Mouse (Mus musculus): ENCODE measurements at regions not wholly inside any gene's neighbourhood (a gene's known extent, or its start where the extent isn't known, plus 50 kb on each side); places are given as distances from the start of the nearest gene placed in this dataset.
A peak's percentile ranks its signal among the peaks of the same experiment; 100 is the strongest.

DNA sequence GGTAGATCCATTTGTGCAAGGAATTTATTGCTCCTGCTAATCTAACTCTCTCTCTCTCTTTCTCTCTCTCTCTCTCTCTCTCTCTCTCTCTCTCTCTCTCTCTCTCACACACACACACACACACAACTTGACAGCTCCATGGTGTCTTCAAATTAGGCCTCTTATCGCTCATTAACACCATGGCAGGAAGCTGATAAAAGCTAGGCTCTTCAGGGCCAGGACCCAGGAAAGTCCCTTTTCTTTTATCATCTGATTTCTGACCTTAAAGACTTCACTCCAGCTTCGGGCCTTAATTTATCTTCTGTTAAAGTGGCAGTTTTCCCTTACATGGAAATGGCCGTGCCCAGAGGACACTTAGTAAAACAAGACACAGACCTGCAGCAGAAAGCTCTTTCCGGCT, 178.4 kb upstream of the Bmp2 start:
- DNase-seq, result no peak

DNA sequence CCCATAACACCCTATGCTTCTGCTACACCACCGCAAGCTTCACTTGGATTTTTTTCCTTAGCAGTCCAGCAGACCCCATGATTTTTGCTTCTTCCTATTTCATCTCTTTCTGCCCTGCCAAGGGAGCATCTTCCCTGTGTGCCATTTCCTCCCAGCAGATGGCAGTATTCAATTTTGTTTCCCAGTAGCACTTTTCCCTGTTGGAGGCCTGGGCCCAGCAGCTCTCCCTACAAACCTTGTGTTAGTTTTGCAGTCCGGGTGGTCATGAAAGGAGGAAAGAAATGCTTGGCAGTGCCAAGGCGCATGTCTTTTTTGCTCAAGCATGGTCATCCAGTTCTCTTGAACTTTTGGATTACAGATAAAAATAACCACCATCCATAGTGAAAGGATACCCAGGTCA, 170.9 kb upstream of the Bmp2 start:
- DNase-seq, result peak; percentile 53

DNA sequence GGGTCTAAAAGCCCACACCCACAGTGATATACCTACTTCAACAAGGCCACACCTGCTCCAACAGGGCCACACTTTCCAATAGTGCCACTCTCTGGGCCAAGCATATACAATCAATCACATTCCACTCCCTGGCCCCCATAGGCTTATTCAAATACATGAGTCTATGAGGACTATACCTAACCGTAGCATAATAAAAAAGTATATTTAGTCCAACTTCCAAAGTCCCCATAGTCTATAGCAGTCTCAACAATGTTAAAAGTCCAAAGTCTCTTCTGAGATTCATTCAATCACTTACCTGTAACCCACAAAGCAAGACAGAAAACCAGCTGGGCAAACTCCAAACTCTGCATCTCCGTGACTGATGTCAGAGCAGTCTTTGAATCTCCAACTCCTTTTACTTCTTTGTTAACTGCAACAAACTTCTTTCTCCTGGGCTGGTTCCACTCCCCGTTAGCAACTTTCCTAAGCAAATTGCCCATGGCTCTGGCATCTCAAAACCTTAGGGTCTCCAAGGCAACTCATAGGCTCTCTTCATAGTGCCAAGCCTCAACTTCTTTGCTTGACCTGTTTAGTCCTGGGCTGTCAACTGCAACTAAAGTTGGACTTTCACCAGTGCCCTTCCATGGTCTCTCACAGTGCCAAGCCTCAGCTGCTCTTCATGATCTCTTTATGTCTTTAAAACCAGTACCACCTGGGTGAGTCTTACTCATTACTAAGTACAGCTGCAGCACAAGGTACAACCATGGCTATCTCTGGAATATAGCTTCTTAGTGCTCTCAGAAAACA, 168.6 kb upstream of the Bmp2 start:
- no peak for DNase-seq

DNA sequence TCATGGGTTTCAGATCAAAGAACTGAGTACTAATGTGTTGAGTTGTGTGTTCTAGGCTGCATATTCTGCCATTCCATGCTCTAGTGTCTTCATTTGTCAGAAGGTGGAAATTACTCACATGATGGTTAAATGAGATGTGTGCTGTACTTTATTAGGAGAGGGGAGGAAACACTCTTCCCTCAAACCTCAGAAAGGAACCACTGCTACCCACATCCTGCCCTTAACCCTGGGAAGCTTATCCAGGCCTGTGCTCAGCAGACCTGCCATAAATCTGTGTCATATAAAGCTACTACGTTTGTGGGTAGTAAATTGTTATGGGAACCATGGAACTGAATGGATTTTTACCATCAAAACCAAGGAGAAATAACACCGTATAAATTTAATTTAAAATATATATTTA, 166.7 kb upstream of the Bmp2 start:
- DNase-seq, result no peak

DNA sequence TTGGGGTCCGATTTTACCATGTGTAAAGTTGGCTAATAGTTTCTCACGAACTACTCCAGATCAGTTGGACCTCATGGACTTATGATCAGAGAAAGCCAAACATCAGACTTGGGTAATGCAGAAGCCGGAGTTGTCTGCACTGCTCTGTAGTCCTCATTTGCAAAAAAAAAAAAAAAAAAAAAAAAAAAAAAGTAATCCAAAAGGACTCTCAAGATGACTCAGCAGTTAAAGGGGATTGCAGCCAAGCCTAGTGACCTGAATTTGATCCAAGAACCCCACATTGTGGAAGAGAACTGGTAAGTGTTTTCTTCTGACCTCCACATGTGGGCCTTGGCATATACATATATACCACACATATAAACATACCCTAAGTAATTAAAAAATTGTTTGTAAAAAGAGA, 164.6 kb upstream of the Bmp2 start:
- DNase-seq, result no peak

DNA sequence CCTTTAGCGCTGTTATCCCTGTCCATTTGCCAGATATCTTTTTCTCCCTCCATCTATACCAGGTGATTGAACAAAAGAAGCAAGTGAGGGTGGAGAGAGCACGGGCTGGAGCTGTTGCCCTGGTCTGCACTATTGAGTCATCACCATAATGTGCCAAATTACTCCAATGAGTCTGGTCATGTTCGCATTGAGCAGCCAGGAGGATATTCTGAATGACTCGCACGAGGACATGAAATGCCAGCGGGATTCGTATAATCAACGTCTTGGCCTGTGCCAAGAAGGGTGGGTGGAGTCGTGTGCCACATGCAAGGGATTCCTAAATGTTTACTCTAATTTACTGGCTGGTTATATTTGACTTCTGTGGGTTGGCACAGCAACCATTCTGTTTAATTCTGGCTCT, 159.7 kb upstream of the Bmp2 start:
- DNase-seq, result peak; percentile 10

DNA sequence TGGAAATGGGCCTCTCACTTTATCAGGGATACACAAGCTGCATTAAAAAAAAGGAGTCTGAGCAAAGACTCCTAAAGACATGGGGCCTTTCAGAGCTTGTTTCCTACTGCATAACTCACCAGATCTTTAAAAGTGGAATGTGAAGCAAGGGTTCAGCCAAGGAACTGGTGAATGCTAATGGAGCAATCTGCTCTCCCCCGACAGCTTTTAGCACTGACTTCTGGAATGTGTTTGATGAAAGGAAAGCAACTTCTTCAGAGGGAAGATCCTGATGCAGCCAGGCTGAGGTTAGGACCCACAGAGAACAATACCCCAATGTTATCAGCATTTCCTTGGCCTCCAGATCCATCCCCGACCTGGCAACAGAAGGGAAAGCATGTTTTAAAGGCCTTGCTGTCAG, 154.4 kb upstream of the Bmp2 start:
- DNase-seq, result peak; percentile 37

DNA sequence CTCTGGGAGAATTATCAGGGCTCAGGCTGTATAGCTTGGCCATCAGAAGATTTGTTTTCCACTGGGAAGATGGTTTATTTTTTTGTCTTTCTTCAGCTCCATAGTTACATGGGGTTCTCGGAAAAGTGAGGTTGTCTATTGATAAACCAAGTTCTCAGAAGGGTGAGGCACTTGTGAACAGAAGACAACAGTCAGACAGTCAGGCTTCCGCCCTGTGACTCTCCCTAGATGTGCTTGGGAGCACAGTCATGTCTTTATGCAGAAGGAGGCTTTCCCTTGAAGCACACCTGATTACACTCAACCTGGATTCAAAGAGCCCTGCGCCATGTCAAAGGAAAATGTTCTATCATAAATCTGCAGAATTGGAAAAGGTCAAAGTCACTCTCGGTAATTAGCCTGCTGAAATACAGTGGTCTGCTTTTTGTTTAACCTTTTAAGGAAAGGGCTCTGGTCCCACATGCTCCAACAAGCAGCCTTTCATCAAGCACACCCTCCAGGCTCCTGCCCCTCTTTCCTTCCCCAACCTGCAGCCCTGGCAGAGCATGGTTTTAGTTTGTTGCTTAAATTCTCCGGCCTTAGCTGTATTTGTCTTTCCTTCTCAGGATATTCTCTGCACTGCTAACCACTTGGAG, 152.8 kb upstream of the Bmp2 start:
- no peak for DNase-seq

DNA sequence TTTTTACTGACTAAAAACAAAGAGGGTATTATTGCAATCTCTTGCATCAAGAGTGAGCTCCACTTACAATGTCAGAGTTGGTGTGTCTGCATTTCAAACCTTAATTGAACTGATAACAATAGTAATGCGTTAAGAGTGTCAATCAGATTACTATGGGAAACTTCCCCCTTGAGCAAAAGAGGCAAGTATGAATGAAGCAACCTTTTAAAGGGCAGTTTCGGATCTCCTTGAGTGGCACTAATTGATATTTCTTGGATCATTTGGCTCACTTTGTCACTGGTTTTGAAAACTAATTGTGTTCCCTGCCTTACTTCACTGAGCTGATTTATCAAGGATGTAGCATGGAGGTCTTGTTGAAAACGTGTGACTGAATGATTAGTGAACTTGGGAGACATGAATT, 151.0 kb upstream of the Bmp2 start:
- DNase-seq, result no peak

DNA sequence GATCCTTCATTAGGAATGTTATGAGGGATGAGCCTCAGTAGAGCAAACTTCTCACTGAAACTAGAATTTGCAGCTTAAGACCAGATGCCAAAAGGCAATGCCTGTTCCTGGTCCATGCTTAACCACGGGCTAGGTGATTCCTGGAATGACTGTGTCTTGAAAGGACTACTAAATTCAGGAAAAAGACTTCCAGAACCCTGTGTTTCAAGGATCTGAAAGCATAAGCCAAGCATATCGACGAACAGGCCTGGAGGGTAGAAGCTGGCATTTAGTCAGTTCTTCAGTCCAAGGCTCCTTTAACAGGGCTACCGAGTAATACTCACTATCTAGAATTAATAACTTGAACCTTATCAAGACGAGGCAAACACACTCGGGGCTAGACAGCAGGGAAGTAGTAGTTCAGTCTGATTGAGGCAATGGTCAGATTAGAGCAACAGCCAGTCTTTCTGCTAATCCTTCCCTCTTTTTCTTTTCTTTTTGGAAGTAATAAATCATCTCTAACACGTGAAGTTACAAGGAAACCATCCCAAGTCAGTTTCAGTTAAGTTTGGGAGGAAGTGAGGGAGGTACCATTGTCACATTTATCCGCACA, 134.9 kb upstream of the Bmp2 start:
- no peak for DNase-seq

DNA sequence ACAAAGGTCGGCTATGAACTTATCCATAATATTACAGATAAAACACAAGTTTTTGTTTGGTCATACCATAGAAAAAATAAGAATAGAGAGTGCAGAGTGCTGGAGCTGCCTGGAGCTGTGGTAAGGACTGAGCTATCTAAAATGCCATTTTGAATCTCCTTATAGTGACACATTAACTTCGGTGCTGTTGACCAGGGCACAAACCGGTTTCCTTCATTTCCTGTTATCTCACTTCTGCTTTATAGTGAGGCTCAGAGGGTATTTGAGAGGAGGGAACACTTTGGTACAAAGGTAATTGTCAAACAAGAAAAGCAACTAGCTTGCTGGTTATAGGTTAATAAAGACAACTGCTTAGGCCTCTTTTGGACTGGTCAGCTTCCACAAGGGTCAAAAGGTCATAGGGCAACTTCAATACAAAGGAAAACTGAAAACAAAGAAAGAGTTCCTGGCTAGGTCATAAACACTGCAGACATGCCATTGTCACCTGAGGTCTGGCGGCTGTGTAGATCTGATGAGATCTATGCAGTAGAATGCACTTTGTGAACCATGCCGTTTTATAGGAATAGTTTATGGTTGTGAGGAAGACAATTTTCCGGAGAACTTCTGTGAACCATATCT, 132.2 kb upstream of the Bmp2 start:
- no peak for DNase-seq

DNA sequence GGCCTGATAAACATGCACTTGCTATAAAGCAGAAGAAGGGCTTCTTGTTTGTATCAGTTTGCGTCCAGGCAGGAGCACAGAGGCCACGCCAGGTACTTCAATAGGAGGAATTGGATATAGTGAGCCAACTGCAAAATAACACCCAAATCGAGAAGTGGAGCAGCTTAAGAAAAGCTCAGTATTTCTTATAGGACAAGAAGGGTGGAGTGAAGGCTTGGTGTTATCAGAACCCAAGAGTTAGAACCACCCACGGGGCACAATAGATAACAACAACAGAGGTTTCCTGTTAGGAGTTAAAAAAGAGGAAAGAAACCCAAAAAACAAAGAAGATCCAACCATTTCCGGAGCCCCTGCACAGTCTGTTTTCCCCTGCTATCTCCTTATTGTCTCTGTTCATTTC, 126.4 kb upstream of the Bmp2 start:
- DNase-seq, result no peak

DNA sequence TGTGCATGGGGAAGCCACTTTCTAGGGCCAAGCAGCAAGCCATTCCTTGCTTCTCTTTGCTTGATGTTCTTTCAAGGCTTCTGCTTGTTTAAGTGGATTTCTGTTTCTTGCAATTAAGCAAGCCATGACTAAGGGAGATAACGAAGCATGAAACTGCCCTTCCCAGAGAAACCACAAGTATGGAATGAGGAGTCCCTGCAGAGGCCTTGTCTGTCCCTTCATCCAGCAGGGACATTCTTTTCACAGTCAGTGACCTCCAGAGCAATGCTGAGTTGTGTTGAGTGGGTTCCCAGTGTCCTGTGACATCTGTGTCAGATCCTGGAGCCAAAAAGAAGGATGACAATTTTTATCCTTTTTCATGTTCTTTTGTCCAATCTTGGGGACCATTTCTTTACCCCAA, 124.9 kb upstream of the Bmp2 start:
- DNase-seq, result no peak

DNA sequence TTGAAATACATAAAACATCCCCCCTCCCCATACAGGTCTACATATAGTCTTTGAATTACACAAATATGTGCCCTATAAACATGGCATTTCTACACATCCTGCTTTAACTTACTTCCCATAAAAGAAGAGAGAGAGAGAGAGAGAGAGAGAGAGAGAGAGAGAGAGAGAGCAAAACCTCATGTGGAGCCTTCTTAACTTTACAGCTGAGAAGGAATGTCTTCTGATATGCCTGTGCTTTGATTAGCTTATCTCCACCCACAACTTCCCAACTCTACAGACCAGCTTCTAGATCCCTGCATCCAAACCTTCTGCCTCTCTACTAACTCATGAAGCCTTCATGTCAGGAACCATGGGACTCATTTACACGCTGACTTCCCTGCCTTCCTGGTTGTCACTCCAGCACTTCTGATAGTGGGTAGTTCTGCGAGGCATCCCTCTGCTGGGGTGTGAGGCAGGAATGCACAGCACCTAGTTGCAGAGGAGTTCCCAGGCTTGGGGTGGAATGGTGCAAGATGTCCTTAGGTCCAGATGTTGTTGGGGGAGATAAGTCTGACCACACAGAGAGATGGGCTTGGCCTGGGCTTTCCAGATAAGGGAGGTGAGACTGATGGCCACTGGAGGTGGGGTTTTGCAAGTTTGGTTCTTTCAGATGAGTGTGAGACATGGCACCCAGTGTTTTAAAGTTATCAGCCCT, 122.4 kb upstream of the Bmp2 start:
- no peak for DNase-seq

DNA sequence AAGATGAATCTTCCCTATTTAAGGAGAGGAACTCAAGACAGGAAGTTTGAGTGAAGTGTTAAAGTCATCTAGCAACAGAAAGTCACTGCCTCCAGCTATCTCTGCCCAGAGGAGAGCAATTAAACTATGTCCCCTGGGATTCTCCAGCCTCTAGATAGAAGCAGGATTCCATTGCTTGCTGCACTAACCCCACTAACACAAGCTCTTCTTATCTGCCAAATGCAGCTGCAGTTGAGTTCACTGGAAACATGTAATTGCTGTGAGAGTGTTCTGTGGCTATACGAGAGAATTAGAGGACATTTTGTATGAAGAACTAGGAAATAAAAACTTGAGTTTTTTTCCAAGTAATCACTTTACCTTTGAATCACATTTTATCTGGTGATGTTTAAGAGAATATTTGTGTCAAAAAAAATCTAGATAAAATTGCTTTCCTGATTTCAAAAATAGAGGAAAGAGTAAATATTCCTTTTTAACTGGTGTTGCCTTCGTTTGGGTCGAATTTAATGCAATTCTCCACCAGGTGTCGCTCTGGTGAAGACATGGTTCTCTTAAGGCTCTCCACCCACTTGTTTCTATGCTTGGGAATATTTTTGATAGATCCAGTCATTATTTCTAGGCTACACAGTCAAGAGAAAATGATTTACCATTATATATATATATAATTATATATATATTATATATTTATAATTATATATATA, 121.1 kb upstream of the Bmp2 start:
- DNase-seq, result peak; percentile 72

DNA sequence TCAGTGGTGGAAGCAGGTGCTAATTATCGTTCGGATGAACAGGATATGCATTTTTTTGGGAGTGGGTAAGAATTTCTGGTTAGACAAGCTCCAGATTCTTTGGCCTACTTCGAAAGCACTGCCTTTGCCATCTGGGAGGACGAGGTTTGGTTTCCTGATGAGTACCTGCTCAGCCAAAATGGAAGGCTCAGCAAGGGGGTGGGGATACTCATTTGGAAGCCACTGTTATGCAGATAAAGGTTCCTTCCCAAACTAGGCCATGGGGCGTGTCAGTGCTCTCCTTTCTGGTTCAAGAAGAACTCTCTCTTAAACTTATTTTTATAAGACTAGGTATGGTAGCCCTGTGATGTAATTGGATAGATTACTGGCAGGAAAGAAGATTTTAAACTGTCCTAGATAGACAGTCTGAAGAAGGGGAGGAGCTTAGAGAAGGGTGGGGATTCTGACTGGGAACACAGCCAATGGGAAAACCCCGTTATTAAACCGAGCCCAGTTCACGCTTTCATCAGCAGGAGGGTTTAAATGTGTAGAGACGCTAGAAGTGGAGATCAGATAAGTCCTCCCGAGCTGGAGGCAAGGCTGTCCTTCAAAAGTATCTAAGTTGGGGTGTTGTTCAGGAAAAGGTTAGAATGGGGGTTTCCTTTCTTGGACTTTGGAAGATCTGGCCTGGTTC, 119.7 kb upstream of the Bmp2 start:
- no peak for DNase-seq

DNA sequence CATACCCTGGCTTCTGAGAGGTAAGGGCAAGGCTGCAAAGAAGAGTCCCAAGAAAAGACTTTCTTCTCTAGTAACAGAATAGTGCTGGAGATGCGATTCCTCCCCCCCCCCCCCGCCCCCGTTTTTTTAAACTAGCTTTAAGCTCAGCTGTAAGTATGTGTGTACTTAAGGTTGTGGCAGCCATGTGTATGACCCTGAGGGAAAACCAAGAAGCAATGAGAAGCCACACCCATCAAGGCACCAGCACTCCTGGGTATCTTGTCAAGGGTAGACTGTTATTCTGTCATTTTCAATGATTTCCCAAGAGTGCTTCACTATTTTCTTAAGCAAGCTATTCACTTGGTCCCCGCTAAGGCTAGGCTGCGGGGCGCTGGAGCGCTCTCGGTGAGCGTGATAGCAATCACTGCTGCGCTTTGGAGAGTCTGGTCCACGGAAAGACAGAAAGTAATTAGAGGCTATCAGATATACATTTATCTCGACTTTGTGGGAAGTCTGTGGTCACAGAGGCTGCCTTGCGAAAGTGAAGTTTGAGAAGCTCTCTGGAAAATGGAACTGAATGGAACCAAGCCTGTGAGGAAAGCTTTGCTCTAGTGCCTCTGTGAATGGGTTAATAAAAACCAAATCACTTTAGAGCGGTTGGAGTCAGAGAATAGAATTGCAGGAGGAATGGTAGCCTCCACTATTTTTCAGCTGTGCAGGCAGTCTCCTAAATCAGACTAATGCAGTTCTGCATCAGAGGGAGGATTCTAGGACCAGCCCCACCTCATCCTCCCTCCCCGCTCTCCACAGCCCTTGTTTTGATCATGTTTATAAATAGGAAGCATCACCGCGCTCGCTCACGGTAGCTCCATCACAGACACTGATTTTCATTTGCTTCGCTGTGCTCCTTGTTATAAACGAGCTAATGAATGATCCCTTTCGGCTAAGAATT, 114.8 kb upstream of the Bmp2 start:
- DNase-seq, result no peak

DNA sequence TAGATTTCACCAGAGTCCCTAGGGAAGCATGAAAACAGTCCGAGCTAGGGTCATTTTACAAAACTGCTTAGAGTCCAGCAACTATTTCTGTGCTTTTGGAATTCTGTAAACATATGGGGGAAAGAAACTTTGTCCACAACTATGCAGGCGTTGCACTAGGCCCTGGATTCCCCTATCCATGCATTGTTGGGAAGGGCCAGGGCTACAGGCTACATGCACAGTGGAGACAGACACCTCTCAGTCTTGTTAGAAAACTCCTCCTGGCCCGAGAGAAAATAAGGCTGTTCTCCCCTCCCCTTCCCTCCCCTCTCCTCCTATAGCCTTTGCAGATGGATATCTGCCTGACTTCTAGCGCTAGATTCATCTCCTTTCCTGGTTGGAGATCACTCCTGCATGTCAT, 113.9 kb upstream of the Bmp2 start:
- DNase-seq, result no peak

DNA sequence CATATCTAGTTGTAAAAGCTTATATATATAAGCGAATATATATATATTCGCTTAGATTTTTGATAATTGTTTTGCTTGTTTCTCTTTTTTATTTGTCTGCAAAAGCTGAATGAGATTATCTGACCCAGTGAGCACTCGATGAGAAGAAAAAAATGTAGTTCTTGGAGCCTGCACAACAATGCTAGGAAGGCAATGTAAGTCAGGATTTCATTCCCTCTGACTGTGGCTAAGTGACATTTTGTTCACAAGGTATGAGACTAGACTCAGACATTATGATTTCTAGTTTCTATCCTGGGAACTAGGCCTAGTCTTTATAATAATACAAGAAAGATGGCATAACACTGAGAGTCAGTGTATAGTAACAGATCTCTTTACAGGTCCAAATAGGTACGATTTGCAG, 108.9 kb upstream of the Bmp2 start:
- DNase-seq, result no peak

DNA sequence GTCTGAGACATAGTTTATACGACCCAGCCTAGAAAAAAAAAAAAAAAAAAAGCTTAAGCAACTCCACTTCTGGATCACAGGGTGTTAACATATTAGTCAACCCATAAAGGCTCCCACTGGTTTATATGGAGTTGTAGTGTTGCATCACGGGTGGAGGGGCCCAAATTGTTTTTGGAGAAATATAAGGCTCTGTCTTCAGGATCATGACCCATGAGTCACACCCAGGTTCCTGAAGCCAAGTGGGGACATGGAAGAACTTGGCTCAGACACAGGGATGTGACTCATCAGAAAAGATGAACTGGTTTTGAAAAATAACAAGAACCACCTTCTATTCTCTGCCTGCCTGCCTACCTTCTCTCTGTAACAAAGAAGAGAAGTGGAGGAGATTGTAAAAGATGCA, 108.5 kb upstream of the Bmp2 start:
- peak; percentile 58 for DNase-seq

DNA sequence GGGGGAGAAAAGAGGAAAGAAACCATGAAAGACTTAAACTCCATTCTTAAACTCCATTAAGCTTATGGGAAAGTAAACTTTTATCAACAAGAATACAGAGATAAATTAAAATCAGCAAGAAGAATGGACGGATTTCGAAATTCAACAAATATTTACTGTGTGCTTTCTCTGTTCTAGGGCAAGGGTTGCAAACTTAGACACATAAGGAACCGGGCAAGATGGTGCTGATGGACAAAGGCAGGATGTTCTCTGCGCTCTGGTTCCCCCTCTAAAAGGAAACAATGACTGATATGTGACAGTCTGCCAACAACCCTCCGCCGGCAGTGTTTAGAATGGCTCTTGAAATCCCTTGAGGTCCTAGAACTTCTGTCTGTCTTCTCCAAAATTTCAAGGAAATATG, 99.0 kb upstream of the Bmp2 start:
- DNase-seq, result peak; percentile 44

Data from lung, postnatal 36 days (tissue).